Mouse (Mus musculus): Measurements from ENCODE around the gene Resf1.
A peak's percentile ranks its signal among the peaks of the same experiment; 100 is the strongest.

DNA sequence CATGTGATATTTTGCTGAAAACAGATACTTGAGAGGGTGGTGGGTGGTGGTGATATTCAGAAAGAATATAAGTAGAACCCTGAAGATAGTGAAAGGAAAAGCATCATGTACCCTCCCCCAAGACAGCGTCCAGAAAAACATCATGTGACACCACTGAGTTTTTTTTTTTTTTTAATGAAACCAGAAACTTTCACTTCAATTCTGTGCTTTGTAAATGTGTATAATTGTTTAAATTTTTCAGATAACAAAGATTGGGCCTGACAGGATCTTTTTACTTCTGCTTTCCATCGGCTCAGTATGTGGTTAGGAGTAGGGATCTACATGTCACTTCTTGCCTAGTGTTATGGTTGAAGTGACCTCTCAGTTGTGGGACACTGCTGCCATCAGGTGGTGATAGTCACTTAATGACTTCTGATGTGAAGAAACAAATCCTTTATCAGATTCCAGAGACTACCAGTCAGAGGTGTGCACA, 65.8 kb downstream of the Resf1 start:
- TF ChIP-seq CTCF (conservative IDR thresholded peaks at IDR 0.05; ENCODE audit: low read length): peak; percentile 34
- TF ChIP-seq NANOG (IDR thresholded peaks at IDR 0.05; ENCODE audit: borderline replicate concordance, low read length): no peak

Measured in E14TG2a.4 (cell line).